Mouse (Mus musculus) brain, embryonic 14.5 days (tissue): ENCODE data around the gene Agfg1. TPM values are rescaled to one million over a fixed set of nuclear protein-coding genes. Genes with fewer than 3 reads are reported as not detected.

Source experiments
- DNase-seq: peaks from one replicate; pipeline ENCODE4 v3.0.0-alpha.2; 2011; ENCODE audit warnings: low read depth
- CTCF ChIP-seq: fragments of 200-500 bp; IDR thresholded peaks from 2 replicates; pipeline ENCODE4 v1.5.1; 2012; ENCODE audit warnings: inconsistent platforms, mild to moderate bottlenecking, moderate library complexity, borderline replicate concordance; ENCODE audit not compliant: insufficient read depth, insufficient read length; ENCODE audit errors: extremely low read depth
- POLR2A ChIP-seq: fragments of 200-500 bp; IDR thresholded peaks from 2 replicates; pipeline ENCODE4 v1.6.1; 2012; ENCODE audit warnings: mild to moderate bottlenecking, inconsistent platforms, borderline replicate concordance; ENCODE audit not compliant: poor library complexity, insufficient read depth, insufficient read length, severe bottlenecking; ENCODE audit errors: extremely low read depth
- polyA plus RNA-seq: library from polyadenylated mRNA; depleted of rRNA; stranded (reverse); fragments of >200 nt; gene quantifications from 2 replicates; pipeline ENCODE4 v1.2.3, GENCODE M21; 2012

Gene Agfg1
- polyA plus RNA-seq, 1 experiment = 55.4 TPM

DNA sequence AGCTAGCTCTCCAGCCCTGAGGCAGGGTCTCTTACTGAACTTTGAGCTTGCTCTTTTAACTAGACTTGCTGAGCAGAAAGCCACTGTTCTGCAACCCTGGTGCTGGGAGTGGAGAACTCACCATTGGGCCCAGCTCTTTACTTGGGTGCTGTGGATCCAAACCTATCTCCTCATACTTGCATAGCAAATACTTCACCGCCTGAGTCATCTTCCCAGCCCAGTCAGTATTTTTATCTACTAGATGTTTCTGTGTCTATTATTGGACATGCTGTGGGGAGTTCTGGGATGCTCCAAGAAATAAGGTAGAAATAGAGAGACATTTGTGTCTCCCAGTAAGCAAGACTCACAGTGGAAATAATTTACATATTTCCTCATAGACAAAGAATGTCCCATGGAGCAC is 35.2 kb upstream of the Agfg1 start:
- no peak for DNase-seq
- TF ChIP-seq CTCF (no peak), POLR2A (no peak)

- no peak for DNase-seq
Measured at GRCm38 (mm10) chr1:82806391-82806790, 32.9 kb upstream of the Agfg1 start.

GRCm38 (mm10) chr1:82807206-82807605 is 32.1 kb upstream of the Agfg1 start:
- no peak for DNase-seq

More at GRCm38 (mm10) chr1:82806391-82806790, 32.9 kb upstream of the Agfg1 start:
- TF ChIP-seq POLR2A (no peak), CTCF (no peak)

DNA sequence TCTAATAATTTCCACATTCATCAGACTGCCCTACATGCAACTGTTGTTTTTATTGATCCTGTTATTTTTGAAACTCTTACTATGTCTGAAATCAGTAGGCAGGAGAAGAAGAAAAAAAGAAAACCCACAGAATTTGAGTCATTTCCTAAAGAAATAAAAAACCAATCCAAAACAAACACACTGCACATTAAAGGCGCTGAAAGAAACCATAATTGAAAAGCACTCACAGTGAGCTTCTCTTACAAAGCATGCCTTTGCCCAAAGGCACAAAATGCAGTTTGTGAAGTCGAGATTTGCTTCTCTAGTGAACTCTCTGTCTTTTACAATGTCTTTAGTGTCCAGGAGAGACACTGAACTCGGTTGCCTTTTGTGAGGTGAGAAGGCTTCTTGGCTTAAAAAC is 30.7 kb upstream of the Agfg1 start:
- TF ChIP-seq POLR2A (no peak), CTCF (no peak)
- DNase-seq = no peak

More at GRCm38 (mm10) chr1:82807206-82807605, 32.1 kb upstream of the Agfg1 start:
- TF ChIP-seq POLR2A (no peak), CTCF (no peak)

GRCm38 (mm10) chr1:82811766-82812165 is 27.5 kb upstream of the Agfg1 start:
- TF ChIP-seq CTCF (no peak), POLR2A (no peak)
- no peak for DNase-seq

DNA sequence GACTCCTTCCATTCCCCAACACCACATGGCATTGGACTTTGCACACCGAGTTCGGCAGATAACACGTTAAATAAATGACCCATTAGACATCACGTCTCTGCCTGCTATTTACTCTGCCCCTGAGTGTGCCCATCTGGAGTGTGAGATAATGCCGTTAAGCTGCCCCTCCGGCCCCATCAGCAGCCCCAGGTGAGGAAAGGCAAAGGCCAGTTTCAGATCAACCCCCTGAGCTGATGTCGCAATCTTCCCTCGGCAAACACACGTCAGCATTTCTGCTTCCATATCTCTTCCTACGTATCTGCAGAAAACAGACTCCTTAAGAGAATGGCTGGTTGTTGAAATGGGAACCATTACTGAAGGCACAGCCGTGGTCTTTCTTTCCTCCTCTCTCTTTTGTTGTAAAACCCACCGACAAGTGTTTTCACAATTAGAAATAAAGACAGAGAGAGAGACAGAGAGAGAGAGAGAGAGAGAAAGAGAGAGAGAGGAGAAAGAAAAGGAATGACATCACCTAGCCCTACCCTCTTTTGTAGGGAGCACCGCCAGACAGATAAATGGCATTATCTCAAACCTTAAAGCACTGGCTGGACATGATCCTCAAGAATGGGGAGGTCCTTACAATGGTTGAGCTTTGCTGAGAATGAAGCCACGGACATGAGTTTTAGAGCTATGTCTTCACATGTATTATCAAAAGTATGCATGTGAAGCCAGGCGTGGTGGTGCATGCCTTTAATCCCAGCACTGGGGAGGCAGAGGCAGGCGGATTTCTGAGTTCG is 23.2 kb upstream of the Agfg1 start:
- no peak for DNase-seq
- TF ChIP-seq POLR2A (no peak), CTCF (no peak)

- no peak for DNase-seq
- TF ChIP-seq POLR2A (no peak), CTCF (no peak)
Measured at GRCm38 (mm10) chr1:82819366-82819765, 19.9 kb upstream of the Agfg1 start.

DNA sequence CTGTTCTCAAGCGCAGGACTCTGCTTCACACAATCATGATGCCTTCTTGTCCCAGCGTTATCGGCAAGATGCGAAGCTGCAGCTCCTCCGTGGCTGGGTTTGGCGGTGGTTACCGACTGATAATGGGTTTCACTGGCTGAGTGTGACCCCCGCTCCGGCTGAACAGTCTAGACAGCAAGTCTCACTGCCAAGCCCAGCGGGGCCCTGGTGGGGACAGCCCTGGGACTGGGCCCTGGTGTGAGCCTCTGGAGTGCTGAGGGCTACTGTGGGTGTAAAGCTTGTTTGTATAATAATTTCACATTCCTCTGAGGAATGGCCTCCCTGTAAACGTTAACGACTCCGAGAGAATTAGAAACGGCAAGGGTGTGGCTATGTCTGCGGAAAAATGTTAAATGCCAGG is 19.1 kb upstream of the Agfg1 start:
- no peak for DNase-seq
- TF ChIP-seq POLR2A = no peak
- TF ChIP-seq CTCF = no peak

GRCm38 (mm10) chr1:82820626-82821186 is 18.6 kb upstream of the Agfg1 start:
- DNase-seq = no peak
- TF ChIP-seq CTCF (no peak), POLR2A (no peak)

- TF ChIP-seq POLR2A = no peak
- no peak for TF ChIP-seq CTCF
Measured at GRCm38 (mm10) chr1:82821846-82822245, 17.4 kb upstream of the Agfg1 start.

GRCm38 (mm10) chr1:82824147-82824546 is 15.1 kb upstream of the Agfg1 start:
- TF ChIP-seq POLR2A (no peak), CTCF (no peak)
- DNase-seq = no peak

More at GRCm38 (mm10) chr1:82821846-82822245, 17.4 kb upstream of the Agfg1 start:
- no peak for DNase-seq

- TF ChIP-seq CTCF (no peak), POLR2A (no peak)
- DNase-seq = no peak
Measured at GRCm38 (mm10) chr1:82825256-82825655, 14.0 kb upstream of the Agfg1 start.
